Mouse (Mus musculus) G1E (cell line): ENCODE data around the gene Trim27.

ENCODE experiments used
- CTCF ChIP-seq: IDR thresholded peaks from 2 replicates; pipeline ENCODE4 v1.5.1; 2012; ENCODE audit warnings: low read depth, low read length, inconsistent platforms, mixed read lengths
- GATA1 ChIP-seq: IDR thresholded peaks from 2 replicates; pipeline ENCODE4 v1.6.1; 2012; ENCODE audit warnings: borderline replicate concordance, low read length, inconsistent platforms, mixed read lengths
- GATA2 ChIP-seq: IDR thresholded peaks from 2 replicates; pipeline ENCODE4 v1.6.1; 2012; ENCODE audit warnings: low read depth, low read length, inconsistent platforms, borderline replicate concordance
- POLR2AphosphoS5 ChIP-seq: IDR thresholded peaks from 2 replicates; pipeline ENCODE4 v1.6.1; 2012; ENCODE audit warnings: low read depth, low read length, inconsistent platforms; ENCODE audit not compliant: insufficient replicate concordance
- TAL1 ChIP-seq: conservative IDR thresholded peaks from 2 replicates; pipeline ENCODE4 v1.6.1; 2012; ENCODE audit warnings: low read depth, low read length, inconsistent platforms, mixed read lengths

DNA sequence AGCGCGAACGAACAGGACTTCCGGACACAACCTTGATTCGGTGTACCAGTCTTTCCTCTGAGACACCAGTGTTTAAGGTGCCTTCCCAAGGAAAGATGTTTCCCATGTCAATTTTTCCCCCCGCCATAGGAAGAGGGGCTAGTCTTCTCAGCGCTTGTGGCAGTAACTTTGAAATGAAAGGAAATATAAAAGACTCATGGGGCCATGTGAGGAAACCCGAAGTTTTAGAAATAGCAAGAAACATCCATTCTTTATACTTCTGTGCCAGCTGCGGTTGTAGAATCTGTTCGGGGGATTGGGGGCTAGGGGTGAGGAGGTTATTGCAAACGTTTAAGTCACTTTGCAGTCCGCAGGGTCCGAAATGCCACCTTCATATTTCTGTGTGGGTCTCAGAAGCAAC, 64.0 kb downstream of the Trim27 start:
- TF ChIP-seq CTCF, result no peak
- no peak for TF ChIP-seq GATA1
- no peak for TF ChIP-seq POLR2AphosphoS5
- TF ChIP-seq TAL1, result no peak
- no peak for TF ChIP-seq GATA2
